Mouse (Mus musculus): Measurements from ENCODE around the gene Zfp536. TPM values are rescaled to one million over a fixed set of nuclear protein-coding genes. Genes with fewer than 3 reads are reported as not detected.

Zfp536 gene
- total RNA-seq, 2 experiments from 2014 or later, result 35.1 to 43.5 TPM

GRCm38 (mm10) chr7:37773906-37774305, 465 bp upstream of the Zfp536 start:
- Histone ChIP-seq H3K27ac (peak overlapping the region; percentile 72; the same call in 1 of the 2 replicates), H3K4me3 (peak overlapping the region; percentile 56)
- no peak for DNase-seq (ENCODE audit: extremely low spot score in 1 of 2, low spot score in 2 of 2)
- intact Hi-C loops (cut with DNase I), result loop anchor here (2.0 to 10.0 kb wide), 3 partner anchors 147 to 399 kb away; no protein-coding TSS in a partner anchor
- TF ChIP-seq CTCF (IDR thresholded peaks at IDR 0.05), result no peak

- DNase-seq (ENCODE audit: extremely low spot score in 1 of 2, low spot score in 2 of 2), result peak; percentile 28 to 35
- intact Hi-C loops (cut with DNase I), result loop anchor here (5.0 to 10.0 kb wide), 2 partner anchors 145 to 208 kb away; no protein-coding TSS in a partner anchor
- no peak for TF ChIP-seq CTCF (IDR thresholded peaks at IDR 0.05)
- Histone ChIP-seq H3K27ac (peak overlapping the region; percentile 72), H3K4me3 (peak overlapping the region; percentile 56)
These were observed 797 bp downstream of the Zfp536 start for GRCm38 (mm10) chr7:37772376-37773311.

GRCm38 (mm10) chr7:37771491-37772375, 1.7 kb downstream of the Zfp536 start:
- DNase-seq (ENCODE audit: extremely low spot score in 1 of 2, low spot score in 2 of 2), result no peak

GRCm38 (mm10) chr7:37770400-37771050, 2.9 kb downstream of the Zfp536 start:
- peak; percentile 73 to 83 for DNase-seq (ENCODE audit: extremely low spot score in 1 of 2, low spot score in 2 of 2)
- peak overlapping the region; percentile 57; the same call in 1 of the 2 replicates for H3K27ac ChIP-seq
- intact Hi-C loops (cut with DNase I), result loop anchor here (5.0 to 10.0 kb wide), 2 partner anchors 143 to 206 kb away; no protein-coding TSS in a partner anchor
- TF ChIP-seq CTCF (IDR thresholded peaks at IDR 0.05), result peak; percentile 68
- peak overlapping the region; percentile 56 for H3K4me3 ChIP-seq

More at GRCm38 (mm10) chr7:37771491-37772375, 1.7 kb downstream of the Zfp536 start:
- intact Hi-C loops (cut with DNase I), result loop anchor here (5.0 to 10.0 kb wide), 2 partner anchors 144 to 207 kb away; no protein-coding TSS in a partner anchor
- no peak for TF ChIP-seq CTCF (IDR thresholded peaks at IDR 0.05)
- Histone ChIP-seq H3K4me3 (peak overlapping the region; percentile 56), H3K27ac (peak overlapping the region; percentile 72)

GRCm38 (mm10) chr7:37769526-37770399, 3.7 kb downstream of the Zfp536 start:
- intact Hi-C loops (cut with DNase I), result loop anchor here (5.0 to 10.0 kb wide), 2 partner anchors 142 to 205 kb away; no protein-coding TSS in a partner anchor

GRCm38 (mm10) chr7:37769004-37769403, 4.4 kb downstream of the Zfp536 start:
- Histone ChIP-seq H3K27ac (peak overlapping the region; percentile 54; the same call in 1 of the 2 replicates), H3K4me3 (peak overlapping the region; percentile 56)
- intact Hi-C loops (cut with DNase I), result no loop called here
- DNase-seq (ENCODE audit: extremely low spot score in 1 of 2, low spot score in 2 of 2), result peak; percentile 23 to 26
- no peak for TF ChIP-seq CTCF (IDR thresholded peaks at IDR 0.05)

More at GRCm38 (mm10) chr7:37769526-37770399, 3.7 kb downstream of the Zfp536 start:
- TF ChIP-seq CTCF (IDR thresholded peaks at IDR 0.05), result no peak
- Histone ChIP-seq H3K4me3 (peak overlapping the region; percentile 56), H3K27ac (peak overlapping the region; percentile 54)
- DNase-seq (ENCODE audit: extremely low spot score in 1 of 2, low spot score in 2 of 2), result peak; percentile 25 to 27

- TF ChIP-seq CTCF (IDR thresholded peaks at IDR 0.05), result no peak
- DNase-seq (ENCODE audit: extremely low spot score in 1 of 2, low spot score in 2 of 2), result no peak
- intact Hi-C loops (cut with DNase I), result no loop called here
- peak overlapping the region; percentile 56 for H3K4me3 ChIP-seq
- peak overlapping the region; percentile 54; the same call in 1 of the 2 replicates for H3K27ac ChIP-seq
These were observed 5.0 kb downstream of the Zfp536 start for GRCm38 (mm10) chr7:37768310-37768940.

- Histone ChIP-seq H3K4me3 (no peak overlapping the region), H3K27ac (no peak overlapping the region)
- intact Hi-C loops (cut with DNase I), result no loop called here
- DNase-seq (ENCODE audit: extremely low spot score in 1 of 2, low spot score in 2 of 2), result no peak
- TF ChIP-seq CTCF (IDR thresholded peaks at IDR 0.05), result no peak
These were observed 14.6 kb downstream of the Zfp536 start for GRCm38 (mm10) chr7:37758886-37759285.

GRCm38 (mm10) chr7:37753024-37753423, 20.4 kb downstream of the Zfp536 start:
- H3K27ac ChIP-seq, result peak overlapping the region; percentile 36; the same call in 1 of the 2 replicates
- TF ChIP-seq CTCF (IDR thresholded peaks at IDR 0.05), result no peak
- no peak overlapping the region for H3K4me3 ChIP-seq
- DNase-seq (ENCODE audit: extremely low spot score in 1 of 2, low spot score in 2 of 2), result no peak
- intact Hi-C loops (cut with DNase I), result no loop called here

Measured in left cerebral cortex, adult 2 months (tissue).